Mouse (Mus musculus): ENCODE results near the gene Tceanc2. TPM values are rescaled to one million over a fixed set of nuclear protein-coding genes. Genes with fewer than 3 reads are reported as not detected.

Gene Tceanc2
- polyA plus RNA-seq, 1 experiment from 2014 or later = 19.4 TPM

DNA sequence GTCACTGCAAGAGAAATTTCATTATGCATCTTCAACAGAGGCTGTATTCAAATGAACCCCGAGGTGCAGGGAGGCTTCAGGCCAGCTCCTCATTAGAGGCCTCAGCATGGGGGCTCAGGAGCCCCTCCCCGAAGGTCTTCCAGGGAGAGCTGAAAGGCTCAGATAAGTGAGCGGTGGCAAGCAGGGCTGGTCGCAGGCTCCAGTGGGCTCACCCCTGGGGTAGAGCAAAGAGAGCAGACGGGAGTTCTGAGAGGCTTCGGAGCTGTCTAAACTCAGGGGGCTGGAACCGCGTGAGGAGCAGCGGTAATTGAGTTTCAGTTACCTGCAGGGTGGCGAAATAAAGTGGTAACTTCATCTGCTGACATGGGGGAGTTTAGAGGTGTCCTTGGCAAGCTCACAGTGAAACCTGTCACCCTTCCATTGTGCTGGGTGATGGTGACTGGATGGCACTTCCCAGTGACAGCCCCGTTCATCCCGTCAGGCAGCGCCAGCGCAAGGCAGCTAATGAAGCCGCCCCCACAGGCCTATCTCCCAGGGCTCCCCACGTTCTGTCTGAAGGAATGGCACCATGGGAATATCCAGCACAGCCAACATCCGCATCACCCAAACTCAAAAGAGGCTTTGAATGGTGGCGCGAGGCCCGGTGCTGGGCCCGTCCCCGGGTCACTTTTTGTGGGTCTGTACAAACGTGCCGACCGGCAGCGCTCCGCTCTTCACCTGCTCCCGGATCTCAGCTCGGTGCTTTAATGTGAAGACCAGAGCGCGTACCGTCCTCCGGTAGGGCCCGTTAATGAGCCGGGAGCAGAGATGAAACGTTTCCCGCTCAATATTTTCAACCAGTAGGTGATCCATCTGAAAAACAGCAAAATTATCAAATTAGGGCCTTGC is 39.7 kb downstream of the Tceanc2 start:
- no peak for ATAC-seq
- H3K4me1 ChIP-seq (ENCODE audit: control insufficient read depth, insufficient read depth, low read length) = peaks cover 9% of the 10 kb centered on the region
- H3K27ac ChIP-seq (ENCODE audit: low read length) = no peak overlapping the region

DNA sequence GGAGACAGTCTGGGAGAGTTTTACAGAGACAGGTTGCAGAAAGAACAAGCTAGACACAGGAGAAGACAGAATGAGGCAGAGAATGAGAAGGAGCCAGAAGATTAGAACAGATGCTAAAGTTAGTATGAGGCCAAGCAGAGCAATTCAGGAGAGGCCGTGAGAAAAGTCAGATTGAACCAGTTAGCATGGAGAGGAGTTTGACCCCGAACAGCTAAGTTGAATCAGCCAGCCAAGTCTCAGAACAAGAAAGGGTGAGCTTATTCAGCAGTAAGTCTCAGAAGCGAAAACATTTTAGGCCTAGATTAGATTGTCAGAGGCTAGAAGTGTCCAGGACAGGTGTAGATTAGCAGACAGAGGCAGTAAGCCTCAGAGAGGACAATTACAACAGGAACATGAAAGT is 42.4 kb downstream of the Tceanc2 start:
- Histone ChIP-seq H3K36me3 (ENCODE audit: control insufficient read depth, insufficient read depth, low read length) (no peaks in the 10 kb centered on the region), H3K9me3 (ENCODE audit: control insufficient read depth, low read length) (no peaks in the 10 kb centered on the region), H3K4me2 (ENCODE audit: low read depth, low read length) (no peak overlapping the region), H3K4me3 (ENCODE audit: low read length) (no peak overlapping the region), H3K27ac (ENCODE audit: low read length) (no peak overlapping the region), H3K9ac (ENCODE audit: low read depth, low read length) (no peak overlapping the region), H3K27me3 (replicated peaks; ENCODE audit: control insufficient read depth, insufficient read depth, low read length) (no peaks in the 10 kb centered on the region), H3K4me1 (ENCODE audit: control insufficient read depth, insufficient read depth, low read length) (peaks cover 9% of the 10 kb centered on the region)
- WGBS = 60% methylated on average over 3 of the region's 3 CpGs
- ATAC-seq = no peak

More for the DNA sequence above, 39.7 kb downstream of the Tceanc2 start:
- no peaks in the 10 kb centered on the region for H3K36me3 ChIP-seq (ENCODE audit: control insufficient read depth, insufficient read depth, low read length)
- WGBS = 62% methylated on average over 37 of the region's 37 CpGs
- no peak overlapping the region for H3K4me2 ChIP-seq (ENCODE audit: low read depth, low read length)
- no peak overlapping the region for H3K4me3 ChIP-seq (ENCODE audit: low read length)
- no peaks in the 10 kb centered on the region for H3K9me3 ChIP-seq (ENCODE audit: control insufficient read depth, low read length)
- no peak overlapping the region for H3K9ac ChIP-seq (ENCODE audit: low read depth, low read length)
- no peaks in the 10 kb centered on the region for H3K27me3 ChIP-seq (replicated peaks; ENCODE audit: control insufficient read depth, insufficient read depth, low read length)

DNA sequence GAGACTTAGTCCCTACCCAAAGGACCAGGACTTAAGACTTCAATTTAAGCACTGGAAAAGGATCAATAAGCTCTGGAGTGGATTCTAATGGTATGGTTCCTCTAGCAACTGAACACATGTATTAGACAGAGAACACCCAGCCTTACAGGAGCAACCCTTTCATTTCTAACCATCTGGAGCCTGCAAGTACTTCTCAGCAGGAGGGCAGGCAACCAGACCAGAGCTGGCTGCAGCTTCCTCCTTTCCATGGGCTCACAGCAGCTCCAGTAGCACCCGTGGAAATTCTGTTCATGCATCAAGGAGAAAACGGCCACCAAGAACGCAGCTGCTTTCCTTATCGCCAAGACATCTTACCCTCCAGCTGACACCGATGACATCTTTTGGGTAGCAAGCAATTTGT is 43.3 kb downstream of the Tceanc2 start:
- no peaks in the 10 kb centered on the region for H3K9me3 ChIP-seq (ENCODE audit: control insufficient read depth, low read length)
- H3K4me3 ChIP-seq (ENCODE audit: low read length) = no peak overlapping the region
- ATAC-seq = no peak
- WGBS = 73% methylated on average over 5 of the region's 5 CpGs
- H3K9ac ChIP-seq (ENCODE audit: low read depth, low read length) = no peak overlapping the region
- H3K4me2 ChIP-seq (ENCODE audit: low read depth, low read length) = no peak overlapping the region
- no peaks in the 10 kb centered on the region for H3K36me3 ChIP-seq (ENCODE audit: control insufficient read depth, insufficient read depth, low read length)
- H3K27ac ChIP-seq (ENCODE audit: low read length) = no peak overlapping the region
- no peaks in the 10 kb centered on the region for H3K27me3 ChIP-seq (replicated peaks; ENCODE audit: control insufficient read depth, insufficient read depth, low read length)
- peaks cover 9% of the 10 kb centered on the region for H3K4me1 ChIP-seq (ENCODE audit: control insufficient read depth, insufficient read depth, low read length)

DNA sequence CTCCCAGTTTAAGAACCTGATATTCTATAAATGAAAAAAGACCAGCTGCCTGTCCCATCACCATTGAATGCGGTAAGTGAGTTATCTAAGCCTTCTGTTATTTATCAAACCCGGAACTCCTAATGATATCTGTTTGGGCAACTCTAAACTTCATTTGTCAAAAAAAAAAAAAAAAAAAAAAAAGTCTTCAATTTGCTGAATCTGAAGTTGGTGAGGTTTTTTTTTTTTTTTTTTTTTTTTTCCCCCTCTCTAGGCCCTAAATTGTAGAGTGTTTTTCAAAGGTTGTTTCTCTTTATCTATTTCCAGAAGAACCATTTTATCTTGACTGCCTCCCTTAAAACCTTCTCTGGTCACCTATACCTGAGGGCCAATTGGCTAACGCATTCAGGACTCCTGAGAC is 44.0 kb downstream of the Tceanc2 start:
- H3K4me3 ChIP-seq (ENCODE audit: low read length) = no peak overlapping the region

DNA sequence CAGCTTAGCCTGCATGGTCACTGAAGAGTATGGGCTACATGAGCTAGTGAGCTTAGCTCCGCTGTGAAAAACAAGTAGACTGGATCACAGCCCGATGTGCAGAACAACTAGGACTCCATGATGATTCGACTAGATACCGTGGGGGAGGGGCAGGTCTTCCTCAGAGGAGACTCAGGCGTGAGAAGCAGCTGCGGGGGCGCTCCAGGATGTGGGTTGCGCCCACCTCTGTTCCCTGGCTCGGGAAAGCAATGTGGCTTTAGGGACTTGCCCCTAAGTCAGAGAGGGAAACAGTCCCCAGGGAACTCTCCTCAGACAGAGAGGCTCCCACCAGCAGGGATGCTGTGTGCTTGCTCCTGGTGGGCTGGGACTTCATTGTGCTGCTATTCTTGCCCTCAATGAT is 48.4 kb downstream of the Tceanc2 start:
- peaks cover 15% of the 10 kb centered on the region for H3K4me1 ChIP-seq (ENCODE audit: control insufficient read depth, insufficient read depth, low read length)
- WGBS = 28% methylated on average over 9 of the region's 9 CpGs

More for the DNA sequence above, 44.0 kb downstream of the Tceanc2 start:
- Histone ChIP-seq H3K4me2 (ENCODE audit: low read depth, low read length) (no peak overlapping the region), H3K4me1 (ENCODE audit: control insufficient read depth, insufficient read depth, low read length) (peaks cover 3% of the 10 kb centered on the region; the same call in 1 of the 2 replicates), H3K27ac (ENCODE audit: low read length) (no peak overlapping the region), H3K36me3 (ENCODE audit: control insufficient read depth, insufficient read depth, low read length) (no peaks in the 10 kb centered on the region), H3K9ac (ENCODE audit: low read depth, low read length) (no peak overlapping the region), H3K27me3 (replicated peaks; ENCODE audit: control insufficient read depth, insufficient read depth, low read length) (no peaks in the 10 kb centered on the region), H3K9me3 (ENCODE audit: control insufficient read depth, low read length) (no peaks in the 10 kb centered on the region)
- 82% methylated on average over 3 of the region's 3 CpGs for whole genome bisulfite sequencing
- no peak for ATAC-seq

DNA sequence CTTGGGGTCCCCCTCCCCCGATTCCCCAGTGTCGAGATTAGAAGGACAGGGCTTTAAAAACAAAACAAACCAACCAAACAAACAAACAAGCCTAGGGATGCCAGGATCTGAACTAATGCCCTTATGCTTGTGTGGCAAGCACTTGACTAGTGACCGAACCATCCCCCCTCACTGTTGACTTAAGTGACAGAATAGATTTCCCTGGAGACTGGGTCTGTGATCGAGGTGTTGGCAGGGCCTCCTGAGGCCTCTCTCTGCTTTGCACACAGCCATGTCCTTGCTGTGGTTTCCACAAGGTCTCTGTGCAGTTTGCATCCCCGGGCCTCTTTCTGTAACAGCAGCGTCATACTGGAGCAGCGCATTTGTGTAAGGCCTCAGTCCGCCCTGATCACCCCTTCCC is 49.5 kb downstream of the Tceanc2 start:
- H3K4me1 ChIP-seq (ENCODE audit: control insufficient read depth, insufficient read depth, low read length) = peaks cover 15% of the 10 kb centered on the region
- no peak overlapping the region for H3K27ac ChIP-seq (ENCODE audit: low read length)
- no peaks in the 10 kb centered on the region for H3K36me3 ChIP-seq (ENCODE audit: control insufficient read depth, insufficient read depth, low read length)
- H3K9me3 ChIP-seq (ENCODE audit: control insufficient read depth, low read length) = no peaks in the 10 kb centered on the region
- H3K4me3 ChIP-seq (ENCODE audit: low read length) = no peak overlapping the region
- no peak overlapping the region for H3K9ac ChIP-seq (ENCODE audit: low read depth, low read length)
- H3K4me2 ChIP-seq (ENCODE audit: low read depth, low read length) = no peak overlapping the region
- no peaks in the 10 kb centered on the region for H3K27me3 ChIP-seq (replicated peaks; ENCODE audit: control insufficient read depth, insufficient read depth, low read length)
- WGBS = 80% methylated on average over 8 of the region's 8 CpGs
- ATAC-seq = no peak

More for the DNA sequence above, 48.4 kb downstream of the Tceanc2 start:
- no peaks in the 10 kb centered on the region for H3K9me3 ChIP-seq (ENCODE audit: control insufficient read depth, low read length)
- H3K9ac ChIP-seq (ENCODE audit: low read depth, low read length) = no peak overlapping the region
- H3K27ac ChIP-seq (ENCODE audit: low read length) = no peak overlapping the region
- no peak overlapping the region for H3K4me3 ChIP-seq (ENCODE audit: low read length)
- no peaks in the 10 kb centered on the region for H3K27me3 ChIP-seq (replicated peaks; ENCODE audit: control insufficient read depth, insufficient read depth, low read length)
- H3K4me2 ChIP-seq (ENCODE audit: low read depth, low read length) = no peak overlapping the region
- no peak for ATAC-seq
- no peaks in the 10 kb centered on the region for H3K36me3 ChIP-seq (ENCODE audit: control insufficient read depth, insufficient read depth, low read length)

DNA sequence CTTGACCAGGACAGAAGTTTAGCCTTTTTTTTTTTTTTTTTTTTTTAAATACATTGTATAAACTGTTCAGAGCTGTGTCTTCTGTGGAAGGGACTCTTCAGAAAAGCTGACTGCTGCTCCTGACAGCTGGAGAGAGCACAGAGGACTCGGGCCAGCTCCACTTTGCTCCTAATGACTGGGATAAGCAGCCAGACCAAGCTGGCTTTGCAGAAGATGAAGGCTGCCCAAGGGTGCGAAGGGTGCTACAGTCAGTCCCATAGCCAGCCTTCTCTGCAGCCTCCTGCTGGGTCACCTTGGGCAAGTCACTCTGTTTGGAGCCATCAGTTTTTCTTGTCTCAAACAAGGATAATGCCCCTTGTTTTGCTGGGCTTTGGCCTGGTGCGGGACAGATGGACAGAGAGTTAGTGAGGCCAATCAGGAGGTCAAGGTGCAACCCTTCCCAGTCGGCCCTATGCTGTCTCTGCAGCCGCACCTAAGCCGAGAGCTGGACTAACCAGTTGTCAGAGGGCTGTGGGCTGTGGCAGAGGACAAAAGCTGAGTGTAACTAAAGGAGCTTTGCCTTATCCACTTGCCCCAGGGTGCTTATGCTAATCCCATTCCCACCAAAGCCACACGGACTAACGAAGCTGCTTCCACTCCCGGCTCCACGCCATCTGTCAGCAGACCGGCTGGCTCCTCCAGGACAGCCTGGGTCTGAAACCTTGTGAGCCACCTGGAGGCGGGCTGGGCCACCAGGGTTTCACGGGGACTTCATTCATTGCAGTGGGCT is 50.8 kb downstream of the Tceanc2 start:
- H3K9me3 ChIP-seq (ENCODE audit: control insufficient read depth, low read length) = no peaks in the 10 kb centered on the region
- H3K4me1 ChIP-seq (ENCODE audit: control insufficient read depth, insufficient read depth, low read length) = peaks cover 18% of the 10 kb centered on the region
- ATAC-seq = peak; percentile 42
- no peak overlapping the region for H3K4me3 ChIP-seq (ENCODE audit: low read length)
- no peaks in the 10 kb centered on the region for H3K27me3 ChIP-seq (replicated peaks; ENCODE audit: control insufficient read depth, insufficient read depth, low read length)
- H3K4me2 ChIP-seq (ENCODE audit: low read depth, low read length) = peak overlapping the region; percentile 13; the same call in 1 of the 2 replicates
- 41% methylated on average over 13 of the region's 13 CpGs for WGBS
- no peaks in the 10 kb centered on the region for H3K36me3 ChIP-seq (ENCODE audit: control insufficient read depth, insufficient read depth, low read length)
- peak overlapping the region; percentile 33 for H3K27ac ChIP-seq (ENCODE audit: low read length)
- peak overlapping the region; percentile 41 for H3K9ac ChIP-seq (ENCODE audit: low read depth, low read length)

DNA sequence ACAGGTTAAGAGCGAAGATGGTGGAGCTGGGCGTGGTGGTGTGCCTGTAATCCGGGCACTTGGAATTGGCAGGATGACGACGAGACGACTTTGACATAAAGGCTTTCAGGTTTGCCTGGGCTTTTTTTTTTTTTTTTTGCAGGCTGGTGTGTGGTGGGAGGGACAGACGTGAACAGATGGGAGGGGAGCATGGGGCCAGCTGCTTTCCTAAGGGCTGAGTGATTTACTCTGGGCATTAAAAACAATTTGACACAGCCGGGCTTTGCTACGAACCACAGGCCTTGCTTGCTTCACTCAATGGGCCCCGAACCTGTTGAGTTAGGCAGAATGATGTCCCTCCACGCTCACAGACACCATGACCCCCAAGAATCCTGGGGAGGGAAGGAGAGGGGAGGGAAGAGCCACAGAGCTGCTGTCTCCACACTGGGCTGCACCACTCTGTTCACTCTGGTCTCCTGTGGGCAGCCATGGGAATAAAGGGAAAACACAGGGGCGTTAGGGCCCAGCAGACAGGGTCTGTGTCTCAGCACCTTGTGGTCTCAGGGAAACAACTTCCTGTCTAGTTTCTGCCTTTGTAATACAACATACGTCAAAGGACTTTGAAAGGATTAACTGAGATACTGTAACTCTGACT is 51.9 kb downstream of the Tceanc2 start:
- H3K9ac ChIP-seq (ENCODE audit: low read depth, low read length) = 0 out of 2 replicates have a peak overlapping the region, but pooled peaks have one; percentile 33
- H3K9me3 ChIP-seq (ENCODE audit: control insufficient read depth, low read length) = no peaks in the 10 kb centered on the region
- ATAC-seq = no peak
- no peaks in the 10 kb centered on the region for H3K36me3 ChIP-seq (ENCODE audit: control insufficient read depth, insufficient read depth, low read length)
- H3K27ac ChIP-seq (ENCODE audit: low read length) = peak overlapping the region; percentile 59
- no peaks in the 10 kb centered on the region for H3K27me3 ChIP-seq (replicated peaks; ENCODE audit: control insufficient read depth, insufficient read depth, low read length)
- H3K4me1 ChIP-seq (ENCODE audit: control insufficient read depth, insufficient read depth, low read length) = peaks cover 18% of the 10 kb centered on the region
- WGBS = 52% methylated on average over 13 of the region's 13 CpGs
- H3K4me3 ChIP-seq (ENCODE audit: low read length) = no peak overlapping the region
- H3K4me2 ChIP-seq (ENCODE audit: low read depth, low read length) = no peak overlapping the region

DNA sequence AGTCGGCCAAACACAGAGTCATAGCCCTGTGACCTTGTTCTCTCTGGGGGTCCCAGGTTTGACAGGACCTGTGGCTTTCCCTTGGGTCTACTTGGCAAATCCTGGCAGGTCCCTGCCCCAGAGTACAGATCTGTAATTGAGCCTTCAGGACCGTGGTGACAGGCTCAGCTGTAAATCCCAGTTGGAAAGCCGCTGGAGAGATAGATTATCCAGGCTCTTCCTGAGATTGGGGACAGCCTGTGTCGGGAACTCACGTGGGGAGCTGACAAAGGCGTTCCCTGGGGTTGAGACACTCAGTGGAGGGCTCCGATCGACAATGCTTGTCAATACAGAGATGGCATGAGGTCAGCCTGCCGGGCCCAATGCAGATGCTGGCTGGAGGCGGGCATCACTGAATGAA is 52.5 kb downstream of the Tceanc2 start:
- no peaks in the 10 kb centered on the region for H3K36me3 ChIP-seq (ENCODE audit: control insufficient read depth, insufficient read depth, low read length)
- no peak for ATAC-seq
- 62% methylated on average over 10 of the region's 10 CpGs for WGBS
- no peak overlapping the region for H3K4me2 ChIP-seq (ENCODE audit: low read depth, low read length)
- H3K27me3 ChIP-seq (replicated peaks; ENCODE audit: control insufficient read depth, insufficient read depth, low read length) = no peaks in the 10 kb centered on the region
- peaks cover 18% of the 10 kb centered on the region for H3K4me1 ChIP-seq (ENCODE audit: control insufficient read depth, insufficient read depth, low read length)
- H3K4me3 ChIP-seq (ENCODE audit: low read length) = no peak overlapping the region
- H3K9me3 ChIP-seq (ENCODE audit: control insufficient read depth, low read length) = no peaks in the 10 kb centered on the region
- 0 out of 2 replicates have a peak overlapping the region, but pooled peaks have one; percentile 6 for H3K9ac ChIP-seq (ENCODE audit: low read depth, low read length)
- H3K27ac ChIP-seq (ENCODE audit: low read length) = no peak overlapping the region

All from intestine, embryonic 16.5 days (tissue).